Mouse (Mus musculus) adipose tissue, adult 10 weeks (tissue): ENCODE measurements around the gene Zfp644. TPM values are rescaled to one million over a fixed set of nuclear protein-coding genes. Genes with fewer than 3 reads are reported as not detected.

Source experiments
- polyA plus RNA-seq: library from polyadenylated mRNA; stranded (reverse); fragments of 350-450 nt; fragmentation: Illumina TruSeq; extraction: RNeasy Lipid Tissue Mini Kit (QIAGEN cat#74804); gene quantifications from one replicate; pipeline ENCODE4 v1.2.3, GENCODE M21; 2014; ENCODE audit warnings: low read depth, low replicate concordance

Zfp644 gene
- polyA plus RNA-seq = 21.9 TPM

GRCm38 (mm10) chr5:106696396-106697337 is at the start of gene Zfp644:
Gene Zfp644, minus strand, starts transcription at chr5:106697287.

GRCm38 (mm10) chr5:106608798-106609197 is 88.3 kb downstream of the Zfp644 start, which contains the start of gene Gm17304:
Gene Gm17304, plus strand, starts transcription at chr5:106609098.

Other genes starting within 250 kb of the Zfp644 start
- gene Barhl2, start 239.1 kb downstream of the Zfp644 start, polyA plus RNA-seq = not detected
- gene Gm17304, start 88.2 kb downstream of the Zfp644 start, polyA plus RNA-seq = not detected
- 0.27 TPM for gene Hfm1, start 229.0 kb upstream of the Zfp644 start, polyA plus RNA-seq